8 mouse cellular contexts compared by ENCODE assay signal in genomic region chr2:181392600-181393213, GRCm38 (mm10). TPM values are rescaled to one million over a fixed set of nuclear protein-coding genes. Genes with fewer than 3 reads are reported as not detected.
A peak's percentile ranks its signal among the peaks of the same experiment; 100 is the strongest.
DNase-seq lines count a peak whose midpoint lies in the region; ATAC-seq and TF ChIP-seq lines count a peak whose summit lies in the region.

No protein-coding gene starts in this region.

- no peak overlapping the region for H3K4me2 ChIP-seq in embryonic facial prominence, embryonic 11.5 days (ENCODE audit: low read depth, low read length)
- H3K4me2 ChIP-seq in limb, embryonic 14.5 days (replicated peaks; ENCODE audit: low read depth, low read length, severe bottlenecking) = no peak overlapping the region
- H3K4me2 ChIP-seq in midbrain, postnatal 0 days (ENCODE audit: low read depth, low read length, poor library complexity, severe bottlenecking) = no peak overlapping the region

- no peak for TF ChIP-seq POLR2A in heart, adult 2 months (IDR thresholded peaks at IDR 0.05; ENCODE audit: insufficient read depth, low read depth, low read length)
- TF ChIP-seq POLR2A in limb, embryonic 14.5 days (IDR thresholded peaks at IDR 0.05; ENCODE audit: borderline replicate concordance, extremely low read depth, insufficient read depth, insufficient read length) = no peak

- no peak overlapping the region for H3K27ac ChIP-seq in embryonic facial prominence, embryonic 11.5 days (replicated peaks; ENCODE audit: low read depth, low read length)
- H3K27ac ChIP-seq in heart, adult 2 months = no peak overlapping the region
- H3K27ac ChIP-seq in limb, embryonic 14.5 days (replicated peaks; ENCODE audit: low read depth, low read length) = no peak overlapping the region
- H3K27ac ChIP-seq in midbrain, postnatal 0 days (ENCODE audit: low read depth, low read length) = no peak overlapping the region

- TF ChIP-seq CTCF in heart, adult 2 months (IDR thresholded peaks at IDR 0.05) = peak; percentile 92
- TF ChIP-seq CTCF in midbrain, postnatal 0 days (IDR thresholded peaks at IDR 0.05) = peak; percentile 92

- H3K79me2 ChIP-seq in heart, adult 2 months (replicated peaks; ENCODE audit: control insufficient read depth, insufficient read depth, low read length) = no peaks in the 10 kb centered on the region

- TF ChIP-seq EP300 in heart, adult 2 months (IDR thresholded peaks at IDR 0.05; ENCODE audit: insufficient read depth, low read depth, low read length) = peak; percentile 92

- 0 out of 2 replicates have a peak, but pooled peaks have one; percentile 53 for ATAC-seq in embryonic facial prominence, embryonic 11.5 days (replicated peaks; ENCODE audit: insufficient number of reproducible peaks, low FRiP score, low TSS enrichment, low read depth)
- peak; percentile 81 for ATAC-seq in limb, embryonic 14.5 days (ENCODE audit: low FRiP score, low read depth)
- peak; percentile 54; the same call in 1 of the 2 replicates for ATAC-seq in midbrain, postnatal 0 days (ENCODE audit: low FRiP score)

- H3K9me3 ChIP-seq in embryonic facial prominence, embryonic 11.5 days (replicated peaks; ENCODE audit: control insufficient read depth, low read length) = no peaks in the 10 kb centered on the region
- H3K9me3 ChIP-seq in limb, embryonic 14.5 days (ENCODE audit: control insufficient read depth, low read length) = no peaks in the 10 kb centered on the region
- H3K9me3 ChIP-seq in midbrain, postnatal 0 days (ENCODE audit: low read length) = no peaks in the 10 kb centered on the region

- 31% methylated on average over 4 of the region's 4 CpGs for WGBS in embryonic facial prominence, embryonic 11.5 days
- 37% methylated on average over 4 of the region's 4 CpGs for WGBS in heart, adult 2 months
- 29% methylated on average over 4 of the region's 4 CpGs for WGBS in limb, embryonic 14.5 days
- WGBS in midbrain, postnatal 0 days = 43% methylated on average over 4 of the region's 4 CpGs

- no peaks in the 10 kb centered on the region for H3K36me3 ChIP-seq in embryonic facial prominence, embryonic 11.5 days (replicated peaks; ENCODE audit: control insufficient read depth, insufficient read depth, low read depth, low read length)
- H3K36me3 ChIP-seq in heart, adult 2 months (ENCODE audit: control insufficient read depth, insufficient read depth, low read length) = no peaks in the 10 kb centered on the region
- peaks cover 4% of the 10 kb centered on the region; the same call in 1 of the 2 replicates for H3K36me3 ChIP-seq in limb, embryonic 14.5 days (ENCODE audit: control insufficient read depth, insufficient read depth, low read length)
- H3K36me3 ChIP-seq in midbrain, postnatal 0 days (ENCODE audit: insufficient read depth, low read length) = peaks cover 27% of the 10 kb centered on the region

- no peaks in the 10 kb centered on the region for H3K27me3 ChIP-seq in embryonic facial prominence, embryonic 11.5 days (ENCODE audit: control insufficient read depth, insufficient read depth, low read length)
- no peaks in the 10 kb centered on the region for H3K27me3 ChIP-seq in heart, adult 2 months (ENCODE audit: control insufficient read depth, insufficient read depth, low read length)
- H3K27me3 ChIP-seq in limb, embryonic 14.5 days (ENCODE audit: control insufficient read depth, insufficient read depth, low read length) = no peaks in the 10 kb centered on the region
- no peaks in the 10 kb centered on the region for H3K27me3 ChIP-seq in midbrain, postnatal 0 days (ENCODE audit: insufficient read depth, low read length)

- H3K9ac ChIP-seq in embryonic facial prominence, embryonic 11.5 days (replicated peaks; ENCODE audit: low read length) = no peak overlapping the region
- H3K9ac ChIP-seq in heart, adult 2 months (ENCODE audit: low read depth, low read length) = no peak overlapping the region
- H3K9ac ChIP-seq in limb, embryonic 14.5 days (ENCODE audit: low read depth, low read length, severe bottlenecking) = no peak overlapping the region
- H3K9ac ChIP-seq in midbrain, postnatal 0 days (replicated peaks; ENCODE audit: low read length, poor library complexity, severe bottlenecking) = no peak overlapping the region

- H3K4me1 ChIP-seq in embryonic facial prominence, embryonic 11.5 days (ENCODE audit: control insufficient read depth, insufficient read depth, low read length) = no peaks in the 10 kb centered on the region
- no peaks in the 10 kb centered on the region; the same call in 1 of the 2 replicates for H3K4me1 ChIP-seq in heart, adult 2 months (ENCODE audit: control insufficient read depth, insufficient read depth, low read length)
- H3K4me1 ChIP-seq in limb, embryonic 14.5 days (ENCODE audit: control insufficient read depth, insufficient read depth, low read length) = no peaks in the 10 kb centered on the region
- H3K4me1 ChIP-seq in midbrain, postnatal 0 days (ENCODE audit: insufficient read depth, low read length) = no peaks in the 10 kb centered on the region

- intact Hi-C loops in heart, adult 2 months (cut with DNase I) = loop anchor here (1.0 to 2.0 kb wide), 4 partner anchors 18 to 202 kb away; no protein-coding TSS in a partner anchor

- peak; percentile 95 for DNase-seq in 3T3-L1 (ENCODE audit: low read depth, low spot score)
- peak; percentile 89 for DNase-seq in adrenal gland, postnatal 25 days
- DNase-seq in embryonic facial prominence, embryonic 11.5 days (ENCODE audit: low spot score) = peak; percentile 93
- DNase-seq in heart, adult 2 months = peak; percentile 80 to 85
- DNase-seq in kidney, adult 9 months = peak; percentile 89
- DNase-seq in limb, embryonic 14.5 days (ENCODE audit: low spot score) = peak; percentile 93
- peak; percentile 92 for DNase-seq in midbrain, postnatal 0 days (ENCODE audit: low spot score)
- DNase-seq in spleen, postnatal 14 days (ENCODE audit: low spot score in 2 of 2) = peak; percentile 61 to 79

- no peak overlapping the region for H3K4me3 ChIP-seq in embryonic facial prominence, embryonic 11.5 days (ENCODE audit: low read depth, low read length)
- H3K4me3 ChIP-seq in heart, adult 2 months = no peak overlapping the region
- H3K4me3 ChIP-seq in limb, embryonic 14.5 days (replicated peaks; ENCODE audit: low read length) = no peak overlapping the region
- H3K4me3 ChIP-seq in midbrain, postnatal 0 days (ENCODE audit: low read depth, low read length) = no peak overlapping the region

RNA-seq across cellular contexts. Expression of gene Lime1, which starts 12.8 kb away (rescaled TPM):
- 24.7 and 33.2 TPM in 2 replicates for total RNA-seq in adrenal gland, postnatal 25 days (2021)
- polyA plus RNA-seq in embryonic facial prominence, embryonic 11.5 days (2014; fragmentation: Nextera tagmentation; extraction: Ambion mirVana) = 15.2 and 18.5 TPM in 2 replicates
- 1 to 10 TPM; 5.0 to 5.2 TPM for total RNA-seq in heart, adult 2 months (2021)
- 21.7 and 21.8 TPM in 2 replicates for polyA plus RNA-seq in heart, adult 2 months (2012; rRNA removed)
- 63.3 and 84.7 TPM in 2 replicates for polyA plus RNA-seq in limb, embryonic 14.5 days (2012; rRNA removed)
- polyA plus RNA-seq in limb, embryonic 14.5 days (2014; fragmentation: Nextera tagmentation; extraction: Ambion mirVana) = 21.3 and 26.8 TPM in 2 replicates
- 36.4 and 44.8 TPM in 2 replicates for total RNA-seq in midbrain, postnatal 0 days (2014; rRNA removed)
- polyA plus RNA-seq in midbrain, postnatal 0 days (2015; fragmentation: Nextera tagmentation; extraction: Ambion mirVana) = 30.3 and 32.4 TPM in 2 replicates

RNA-seq across cellular contexts. Expression of gene Arfrp1, which starts 27.5 kb away (rescaled TPM):
- 40.8 and 49.7 TPM in 2 replicates for total RNA-seq in adrenal gland, postnatal 25 days (2021)
- polyA plus RNA-seq in embryonic facial prominence, embryonic 11.5 days (2014; fragmentation: Nextera tagmentation; extraction: Ambion mirVana) = 49.7 and 50.8 TPM in 2 replicates
- total RNA-seq in heart, adult 2 months (2021) = 10 to 100 TPM; 50.7 to 52.3 TPM
- polyA plus RNA-seq in heart, adult 2 months (2012; rRNA removed) = 42.3 and 69.5 TPM in 2 replicates
- polyA plus RNA-seq in limb, embryonic 14.5 days (2012; rRNA removed) = 81.0 and 89.9 TPM in 2 replicates
- polyA plus RNA-seq in limb, embryonic 14.5 days (2014; fragmentation: Nextera tagmentation; extraction: Ambion mirVana) = 50.0 and 54.7 TPM in 2 replicates
- 25.4 and 27.2 TPM in 2 replicates for total RNA-seq in midbrain, postnatal 0 days (2014; rRNA removed)
- polyA plus RNA-seq in midbrain, postnatal 0 days (2015; fragmentation: Nextera tagmentation; extraction: Ambion mirVana) = 72.1 and 77.1 TPM in 2 replicates

RNA-seq across cellular contexts. Expression of gene Zgpat, which starts 28.0 kb away (rescaled TPM):
- 51.2 and 61.6 TPM in 2 replicates for total RNA-seq in adrenal gland, postnatal 25 days (2021)
- polyA plus RNA-seq in embryonic facial prominence, embryonic 11.5 days (2014; fragmentation: Nextera tagmentation; extraction: Ambion mirVana) = 29.1 and 37.0 TPM in 2 replicates
- total RNA-seq in heart, adult 2 months (2021) = 10 to 100 TPM; 18.7 to 18.9 TPM
- polyA plus RNA-seq in heart, adult 2 months (2012; rRNA removed) = 21.0 and 31.5 TPM in 2 replicates
- polyA plus RNA-seq in limb, embryonic 14.5 days (2012; rRNA removed) = 57.4 and 67.9 TPM in 2 replicates
- 37.3 and 47.6 TPM in 2 replicates for polyA plus RNA-seq in limb, embryonic 14.5 days (2014; fragmentation: Nextera tagmentation; extraction: Ambion mirVana)
- total RNA-seq in midbrain, postnatal 0 days (2014; rRNA removed) = 79.2 and 102 TPM in 2 replicates
- 44.3 and 48.8 TPM in 2 replicates for polyA plus RNA-seq in midbrain, postnatal 0 days (2015; fragmentation: Nextera tagmentation; extraction: Ambion mirVana)
